Mouse (Mus musculus): ENCODE data around the gene Brip1.

Gene Brip1

GRCm38 (mm10) chr11:86026556-86027194 lies 174.3 kb downstream of the Brip1 start:
- DNase-seq (ENCODE audit: low read depth): no peak

- peak; percentile 74 for DNase-seq (ENCODE audit: low read depth)
Measured at GRCm38 (mm10) chr11:86022439-86022838, 178.6 kb downstream of the Brip1 start.

GRCm38 (mm10) chr11:86020033-86020432 lies 181.0 kb downstream of the Brip1 start:
- no peak for DNase-seq (ENCODE audit: low read depth)

- DNase-seq (ENCODE audit: low read depth): no peak
Measured at GRCm38 (mm10) chr11:86016242-86016641, 184.8 kb downstream of the Brip1 start.

GRCm38 (mm10) chr11:86013087-86013486 lies 187.9 kb downstream of the Brip1 start:
- no peak for DNase-seq (ENCODE audit: low read depth)

GRCm38 (mm10) chr11:86010458-86010857 lies 190.5 kb downstream of the Brip1 start:
- DNase-seq (ENCODE audit: low read depth): peak; percentile 8

GRCm38 (mm10) chr11:86008211-86008905 lies 192.6 kb downstream of the Brip1 start:
- no peak for DNase-seq (ENCODE audit: low read depth)

Measured in fibroblast of lung, adult 2 months (primary cell).